Mouse (Mus musculus) neural tube, embryonic 14.5 days (tissue): ENCODE results near the gene Galnt18. TPM values are rescaled to one million over a fixed set of nuclear protein-coding genes. Genes with fewer than 3 reads are reported as not detected.

ENCODE experiments used
- ATAC-seq: fragments of 200-750 bp; cut with Nextera tagmentation; 2 replicates; pipeline ENCODE4 v1.8.0; 2017; ENCODE audit warnings: low read depth, mild to moderate bottlenecking, moderate TSS enrichment, moderate library complexity
- H3K27ac ChIP-seq: fragments of 300-500 bp; sonication (generic); 2 replicates; pipeline ENCODE4 v1.5.1; 2014; ENCODE audit warnings: low read depth, mild to moderate bottlenecking, control low read depth, low read length, moderate library complexity, mixed read lengths
- H3K27me3 ChIP-seq: fragments of 300-500 bp; sonication (generic); 2 replicates; pipeline ENCODE4 v1.6.1; 2014; ENCODE audit warnings: low read length; ENCODE audit not compliant: control insufficient read depth, insufficient read depth
- H3K36me3 ChIP-seq: fragments of 300-500 bp; sonication (generic); 2 replicates; pipeline ENCODE4 v1.6.1; 2014; ENCODE audit warnings: low read length, mixed read lengths; ENCODE audit not compliant: control insufficient read depth, insufficient read depth
- H3K4me1 ChIP-seq: fragments of 300-500 bp; sonication (generic); 2 replicates; pipeline ENCODE4 v1.6.1; 2014; ENCODE audit warnings: low read length; ENCODE audit not compliant: control insufficient read depth, insufficient read depth
- H3K4me2 ChIP-seq: fragments of 300-500 bp; sonication (generic); 2 replicates; pipeline ENCODE4 v1.6.1; 2014; ENCODE audit warnings: mild to moderate bottlenecking, low read depth, low read length, control low read depth
- H3K4me3 ChIP-seq: fragments of 300-500 bp; sonication (generic); 2 replicates; pipeline ENCODE4 v1.5.1; 2014; ENCODE audit warnings: low read depth, low read length, control low read depth, mixed read lengths
- H3K9ac ChIP-seq: fragments of 300-500 bp; sonication (generic); replicated peaks from 2 replicates; pipeline ENCODE4 v1.6.1; 2014; ENCODE audit warnings: low read depth, mild to moderate bottlenecking, control low read depth, low read length, mixed read lengths
- H3K9me3 ChIP-seq: fragments of 300-500 bp; sonication (generic); 2 replicates; pipeline ENCODE4 v1.6.1; 2016; ENCODE audit warnings: low read length; ENCODE audit not compliant: control insufficient read depth
- WGBS: fragments of 180-500 bp; shearing (Covaris S2); extraction: QIAGEN DNeasy Blood & Tissue Kit; methylation state at CpG from one replicate; pipeline ENCODE4 v1.1.7; 2014; 5-methylcytosine and 5-hydroxymethylcytosine counted together
- polyA plus RNA-seq: library from polyadenylated mRNA; unstranded; fragments of >200 nt; fragmentation: Nextera tagmentation; extraction: Ambion mirVana; gene quantifications from 2 replicates; pipeline ENCODE4 v1.2.1, GENCODE M21; 2014

Gene Galnt18
- polyA plus RNA-seq, 1 experiment from 2014 or later, result 12.7 TPM

DNA sequence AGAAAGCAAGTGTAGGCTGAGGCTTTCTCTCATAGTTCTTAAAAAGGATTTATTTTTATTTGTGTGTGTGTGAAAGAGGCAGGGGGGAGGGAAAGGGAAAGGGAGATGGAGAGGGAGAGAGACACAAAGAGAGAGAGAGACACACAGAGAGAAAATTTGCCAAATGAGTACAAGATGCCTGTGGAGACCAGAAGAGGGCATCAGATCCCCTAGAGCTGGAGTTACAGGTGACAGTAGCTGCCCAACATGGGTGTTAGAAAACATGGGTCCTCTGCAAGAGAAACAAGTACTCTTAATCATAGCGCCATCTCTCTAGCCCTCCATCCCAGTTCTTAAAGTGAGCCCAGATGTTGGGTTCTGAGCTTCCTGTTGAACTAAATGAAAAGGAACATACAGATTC is 228.8 kb downstream of the Galnt18 start:
- Histone ChIP-seq H3K27ac (no peak overlapping the region), H3K4me3 (no peak overlapping the region), H3K9me3 (no peaks in the 10 kb centered on the region), H3K27me3 (no peaks in the 10 kb centered on the region), H3K9ac (no peak overlapping the region), H3K36me3 (no peaks in the 10 kb centered on the region), H3K4me1 (peaks cover 16% of the 10 kb centered on the region; the same call in 1 of the 2 replicates), H3K4me2 (no peak overlapping the region)
- WGBS, result 86% methylated on average over 1 of the region's 1 CpGs
- ATAC-seq, result no peak

DNA sequence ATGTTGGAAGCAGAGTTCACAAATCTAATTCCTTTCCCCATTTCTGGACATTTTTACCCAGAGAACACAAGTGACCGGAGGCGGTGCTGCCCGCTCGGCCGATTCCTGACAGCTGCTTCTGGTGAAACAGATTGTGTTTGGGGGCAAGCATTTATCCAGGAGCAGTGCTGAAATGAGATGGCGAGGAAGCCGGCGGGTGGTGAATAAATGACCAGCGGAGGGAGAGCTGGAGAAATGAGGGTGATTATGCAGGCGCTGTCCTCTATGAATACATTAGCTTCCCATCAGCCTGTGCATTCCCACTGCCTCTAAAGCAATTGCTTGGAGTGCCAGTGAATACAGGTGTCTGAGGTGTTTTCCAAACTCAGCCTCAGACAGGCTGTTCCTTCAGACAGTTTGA is 232.7 kb downstream of the Galnt18 start:
- Histone ChIP-seq H3K4me1 (peaks cover 16% of the 10 kb centered on the region; the same call in 1 of the 2 replicates), H3K9me3 (no peaks in the 10 kb centered on the region), H3K27ac (no peak overlapping the region), H3K4me3 (no peak overlapping the region), H3K27me3 (no peaks in the 10 kb centered on the region), H3K4me2 (peak overlapping the region; percentile 32; the same call in 1 of the 2 replicates), H3K36me3 (no peaks in the 10 kb centered on the region), H3K9ac (no peak overlapping the region)
- WGBS, result 15% methylated on average over 10 of the region's 10 CpGs
- ATAC-seq, result peak; percentile 6; the same call in 1 of the 2 replicates

DNA sequence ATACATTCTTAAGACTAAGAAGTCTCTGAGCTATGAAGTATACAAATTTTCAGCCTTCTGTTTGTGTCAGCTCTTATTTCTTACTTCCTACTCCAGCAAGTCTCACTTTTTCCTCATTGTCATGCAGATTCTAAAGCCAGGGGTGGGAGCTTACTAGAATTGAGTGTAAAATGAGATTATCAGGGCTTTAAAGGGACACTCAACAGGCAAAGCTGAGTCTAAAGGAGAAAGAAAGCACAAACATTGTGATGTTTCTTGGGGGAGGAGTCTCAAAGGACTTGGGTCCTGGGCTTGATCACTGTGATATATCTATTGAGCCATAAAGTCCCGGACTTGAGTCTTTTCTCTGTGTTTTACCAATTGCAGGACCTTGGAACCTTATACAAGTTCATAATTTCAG is 234.2 kb downstream of the Galnt18 start:
- Histone ChIP-seq H3K27me3 (no peaks in the 10 kb centered on the region), H3K4me3 (no peak overlapping the region), H3K4me2 (no peak overlapping the region), H3K4me1 (peaks cover 16% of the 10 kb centered on the region; the same call in 1 of the 2 replicates), H3K36me3 (no peaks in the 10 kb centered on the region), H3K9me3 (no peaks in the 10 kb centered on the region), H3K9ac (no peak overlapping the region), H3K27ac (no peak overlapping the region)
- 56% methylated on average over 1 of the region's 1 CpGs for WGBS
- ATAC-seq, result no peak

DNA sequence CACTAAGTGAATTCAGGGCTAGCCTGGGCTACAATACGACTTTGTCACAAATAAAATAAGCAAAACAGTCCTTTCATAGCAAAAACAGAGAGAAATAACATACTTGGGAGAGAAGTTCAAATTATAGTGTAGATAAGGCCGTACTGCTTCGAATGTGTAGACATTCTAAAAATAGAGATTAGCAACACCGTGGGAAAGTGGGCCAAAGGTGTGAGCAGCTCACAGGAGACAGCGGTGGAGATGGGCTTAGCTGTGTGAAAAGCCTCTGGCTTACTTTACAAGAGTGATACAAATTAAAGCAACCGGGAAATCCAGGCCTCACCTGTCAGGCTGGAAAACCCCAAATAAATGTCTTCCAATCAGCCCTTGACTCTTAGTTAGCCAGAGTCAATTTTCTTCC is 241.8 kb downstream of the Galnt18 start:
- Histone ChIP-seq H3K4me2 (no peak overlapping the region), H3K9ac (no peak overlapping the region), H3K4me3 (no peak overlapping the region), H3K27me3 (no peaks in the 10 kb centered on the region), H3K9me3 (no peaks in the 10 kb centered on the region), H3K4me1 (no peaks in the 10 kb centered on the region), H3K36me3 (no peaks in the 10 kb centered on the region), H3K27ac (no peak overlapping the region)
- no peak for ATAC-seq
- 88% methylated on average over 6 of the region's 6 CpGs for WGBS

DNA sequence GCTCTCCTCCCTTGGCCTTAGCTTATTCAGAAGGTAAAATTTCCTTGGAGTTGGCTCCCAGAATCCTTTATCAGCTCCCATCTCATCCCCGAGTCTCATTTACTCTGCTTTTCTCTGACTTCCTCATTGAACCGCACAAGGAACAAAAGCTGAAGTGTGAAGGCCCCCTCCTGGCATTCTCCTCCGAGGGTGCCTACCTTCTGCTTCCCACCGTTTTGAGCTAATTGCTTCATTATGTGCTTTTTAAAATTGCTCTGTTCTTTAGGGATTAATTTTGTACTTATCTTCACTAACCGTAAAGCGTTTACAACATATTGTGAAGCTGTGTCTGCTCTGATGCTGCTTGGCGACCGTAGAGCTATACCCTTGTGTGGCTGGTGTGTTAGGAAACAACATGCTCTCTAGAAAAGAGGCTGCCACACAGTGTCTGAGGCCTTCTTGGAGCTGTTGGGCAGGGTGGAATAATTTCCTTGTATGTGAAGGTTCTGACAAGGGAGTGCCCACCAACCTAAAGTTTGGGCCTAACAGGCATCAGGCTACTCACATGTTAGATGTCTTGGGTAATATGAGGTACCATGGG is 244.9 kb downstream of the Galnt18 start:
- H3K4me1 ChIP-seq, result no peaks in the 10 kb centered on the region
- no peaks in the 10 kb centered on the region for H3K27me3 ChIP-seq
- no peak overlapping the region; the same call in 1 of the 2 replicates for H3K27ac ChIP-seq
- 40% methylated on average over 8 of the region's 8 CpGs for WGBS
- H3K4me3 ChIP-seq, result no peak overlapping the region
- no peaks in the 10 kb centered on the region for H3K36me3 ChIP-seq
- no peaks in the 10 kb centered on the region for H3K9me3 ChIP-seq
- ATAC-seq, result peak; percentile 46; the same call in 1 of the 2 replicates
- no peak overlapping the region for H3K9ac ChIP-seq
- no peak overlapping the region for H3K4me2 ChIP-seq

DNA sequence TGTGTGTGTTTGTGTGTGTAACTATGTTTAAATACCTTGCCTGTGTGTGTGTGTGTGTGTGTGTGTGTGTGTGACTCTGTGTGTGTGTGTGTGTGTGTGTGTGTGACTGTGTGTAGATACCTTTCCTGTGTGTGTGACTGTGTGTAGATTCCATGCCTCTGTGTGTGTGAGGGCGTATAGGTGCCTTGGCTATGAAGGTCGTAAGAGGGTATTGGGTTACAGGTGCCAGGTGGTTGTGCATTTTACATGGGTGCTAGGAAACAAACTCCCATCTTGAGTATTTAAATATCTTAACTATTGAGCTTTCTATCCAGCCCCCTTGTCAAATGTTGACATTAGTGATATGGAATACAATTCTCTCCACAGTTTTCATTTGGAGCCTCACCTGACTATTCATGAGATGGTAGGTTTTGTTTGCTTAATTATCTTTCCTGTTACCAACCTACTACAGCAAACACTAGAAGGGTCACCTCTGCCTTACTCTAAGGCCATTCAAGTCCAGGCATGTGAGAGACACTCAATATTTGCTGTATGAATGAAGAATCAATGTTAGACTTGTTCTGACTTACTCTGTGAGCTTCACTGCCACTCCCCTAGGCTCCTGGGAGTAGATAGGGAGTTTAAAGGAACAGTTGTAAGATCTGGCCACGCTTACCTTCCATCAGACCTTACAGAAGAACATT is 250.7 kb downstream of the Galnt18 start:
- H3K4me3 ChIP-seq, result no peak overlapping the region
- no peak for ATAC-seq
- no peaks in the 10 kb centered on the region for H3K9me3 ChIP-seq
- H3K4me2 ChIP-seq, result no peak overlapping the region
- 88% methylated on average over 3 of the region's 3 CpGs for WGBS
- H3K36me3 ChIP-seq, result no peaks in the 10 kb centered on the region
- H3K4me1 ChIP-seq, result no peaks in the 10 kb centered on the region
- no peak overlapping the region for H3K27ac ChIP-seq
- H3K9ac ChIP-seq, result no peak overlapping the region
- no peaks in the 10 kb centered on the region for H3K27me3 ChIP-seq

DNA sequence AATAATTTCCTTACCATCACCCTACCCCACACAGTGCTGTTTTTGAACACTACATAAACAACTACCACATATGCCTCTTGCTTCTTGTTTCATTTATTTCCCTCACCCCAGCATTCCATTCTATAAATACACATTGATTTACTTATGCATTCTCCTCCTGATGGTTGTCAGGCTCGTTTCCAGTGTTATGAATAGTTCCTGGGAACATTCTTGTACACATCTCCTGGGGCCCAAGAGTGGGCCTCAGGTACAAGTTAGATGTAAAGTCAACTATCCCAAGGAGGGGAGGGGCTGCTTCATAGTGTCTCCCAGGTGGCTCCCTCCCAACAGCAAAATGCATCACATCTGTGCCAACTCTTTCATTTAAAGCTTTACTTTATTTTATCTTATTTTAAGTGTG is 251.3 kb downstream of the Galnt18 start:
- Histone ChIP-seq H3K4me3 (no peak overlapping the region), H3K27ac (no peak overlapping the region), H3K9ac (no peak overlapping the region), H3K4me1 (no peaks in the 10 kb centered on the region), H3K36me3 (no peaks in the 10 kb centered on the region), H3K4me2 (no peak overlapping the region), H3K27me3 (no peaks in the 10 kb centered on the region), H3K9me3 (no peaks in the 10 kb centered on the region)
- 56% methylated on average over 1 of the region's 1 CpGs for WGBS
- no peak for ATAC-seq

- Histone ChIP-seq H3K27me3 (no peaks in the 10 kb centered on the region), H3K27ac (no peak overlapping the region), H3K9ac (no peak overlapping the region), H3K4me3 (no peak overlapping the region), H3K4me1 (no peaks in the 10 kb centered on the region), H3K9me3 (no peaks in the 10 kb centered on the region), H3K4me2 (no peak overlapping the region), H3K36me3 (no peaks in the 10 kb centered on the region)
- no peak for ATAC-seq
- WGBS, result 90% methylated on average over 1 of the region's 1 CpGs
Observed at GRCm38 (mm10) chr7:111520881-111521280, 258.9 kb downstream of the Galnt18 start.

DNA sequence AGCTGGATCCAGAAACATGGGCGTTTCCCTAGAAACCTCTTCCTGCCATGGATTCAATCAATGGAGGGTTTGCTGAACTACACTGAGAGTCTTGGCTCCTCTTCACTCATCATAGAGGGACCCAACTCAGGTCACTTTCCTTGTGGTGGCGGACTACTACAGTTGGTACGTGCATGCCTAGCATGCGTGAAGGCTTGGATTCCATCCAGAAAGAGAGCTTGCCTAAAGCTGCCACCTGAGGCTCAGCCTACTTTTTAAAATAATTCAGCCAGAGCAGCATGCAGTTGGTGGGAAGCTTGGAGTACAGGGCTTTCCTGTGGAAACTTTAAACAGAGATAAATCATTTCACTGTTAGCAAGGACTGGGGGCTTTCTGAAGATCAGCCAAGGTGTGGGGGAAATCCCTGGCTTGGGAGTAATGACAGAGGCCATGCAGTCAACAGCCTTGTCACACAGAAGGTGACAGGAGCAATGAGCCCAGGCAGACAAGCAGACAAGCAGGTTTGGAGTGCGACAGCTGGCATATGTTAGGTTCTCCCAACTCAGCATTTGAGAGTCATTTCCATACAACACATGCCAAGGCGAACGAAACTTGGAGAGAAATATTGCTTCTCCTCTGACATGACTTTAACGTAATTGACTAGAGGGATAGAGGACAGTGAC is 261.1 kb downstream of the Galnt18 start:
- no peaks in the 10 kb centered on the region for H3K36me3 ChIP-seq
- no peaks in the 10 kb centered on the region for H3K27me3 ChIP-seq
- no peak overlapping the region for H3K27ac ChIP-seq
- 81% methylated on average over 8 of the region's 8 CpGs for WGBS
- ATAC-seq, result no peak
- no peaks in the 10 kb centered on the region for H3K9me3 ChIP-seq
- H3K4me1 ChIP-seq, result no peaks in the 10 kb centered on the region
- H3K4me3 ChIP-seq, result no peak overlapping the region
- H3K4me2 ChIP-seq, result no peak overlapping the region
- no peak overlapping the region for H3K9ac ChIP-seq
